Mouse (Mus musculus): ENCODE data around the gene Olfr644.

DNA sequence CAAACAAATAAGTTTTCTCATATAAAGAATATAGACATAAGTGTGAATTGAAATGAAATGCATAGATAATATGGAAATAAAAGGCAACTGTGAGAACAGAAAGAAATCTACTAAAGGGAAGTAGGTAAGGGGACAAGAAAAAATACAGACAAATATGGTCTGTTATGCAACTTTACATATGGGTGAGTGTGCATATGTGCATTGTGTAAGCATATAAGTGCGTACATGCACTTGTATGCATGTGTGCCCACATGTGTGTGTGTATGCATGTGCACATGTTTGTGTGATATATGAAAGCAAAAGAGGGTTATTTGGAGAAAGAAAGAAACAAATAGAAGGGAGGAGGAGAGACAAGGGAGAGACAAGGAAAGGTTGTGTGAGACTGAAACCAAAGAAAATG lies 52.7 kb downstream of the Olfr644 start:
- TF ChIP-seq CTCF (IDR thresholded peaks at IDR 0.05): no peak
- TF ChIP-seq POLR2A (IDR thresholded peaks at IDR 0.05; ENCODE audit: insufficient read depth, low read depth, low read length): no peak
- TF ChIP-seq EP300 (IDR thresholded peaks at IDR 0.05; ENCODE audit: insufficient read depth, low read depth, low read length): no peak
